In the genomic region with DNA sequence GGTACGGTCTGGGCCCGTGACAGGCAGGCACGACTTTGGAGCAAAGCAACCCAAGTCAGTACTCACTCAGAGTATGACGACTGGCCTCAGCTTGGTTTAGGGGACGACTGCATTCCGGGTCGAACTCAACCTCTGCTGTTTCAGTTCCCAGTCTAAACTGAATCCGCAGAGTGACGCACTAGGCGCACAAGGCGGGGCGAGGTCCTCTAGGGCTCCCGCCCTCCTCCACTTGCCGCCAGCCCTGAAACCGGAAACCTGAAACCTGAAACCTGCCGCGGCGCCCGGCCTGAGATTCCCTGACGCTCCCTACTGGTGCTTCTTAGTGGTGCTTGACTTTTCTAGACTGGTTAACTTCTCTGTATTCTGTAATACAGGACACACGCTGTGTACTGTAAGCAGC, we compare ENCODE assay signal across 8 mouse cellular contexts. TPM values are rescaled to one million over a fixed set of nuclear protein-coding genes. Genes with fewer than 3 reads are reported as not detected.
DNase-seq lines count a peak whose midpoint lies in the region; ATAC-seq and TF ChIP-seq lines count a peak whose summit lies in the region.

No protein-coding gene starts in this region.

- peak overlapping the region; percentile 74 for H3K9ac ChIP-seq in embryonic facial prominence, embryonic 13.5 days
- H3K9ac ChIP-seq in limb, embryonic 12.5 days (replicated peaks), result peak overlapping the region; percentile 60
- peak overlapping the region; percentile 19 for H3K9ac ChIP-seq in midbrain, embryonic 15.5 days

- WGBS in embryonic facial prominence, embryonic 13.5 days, result under 1% methylated on average over 21 of the region's 21 CpGs
- under 1% methylated on average over 21 of the region's 21 CpGs for WGBS in kidney, adult 2 months
- WGBS in limb, embryonic 12.5 days, result under 1% methylated on average over 21 of the region's 21 CpGs
- WGBS in midbrain, embryonic 15.5 days, result under 1% methylated on average over 21 of the region's 21 CpGs
- WGBS in spleen, adult 2 months, result under 1% methylated on average over 21 of the region's 21 CpGs

- no peaks in the 10 kb centered on the region for H3K36me3 ChIP-seq in embryonic facial prominence, embryonic 13.5 days
- no peaks in the 10 kb centered on the region for H3K36me3 ChIP-seq in kidney, adult 2 months (ENCODE audit: control insufficient read depth, insufficient read depth, low read length)
- H3K36me3 ChIP-seq in limb, embryonic 12.5 days, result no peaks in the 10 kb centered on the region
- no peaks in the 10 kb centered on the region for H3K36me3 ChIP-seq in midbrain, embryonic 15.5 days (replicated peaks)
- no peaks in the 10 kb centered on the region for H3K36me3 ChIP-seq in spleen, adult 2 months (ENCODE audit: control insufficient read depth, insufficient read depth, low read length)

- no peaks in the 10 kb centered on the region for H3K4me1 ChIP-seq in embryonic facial prominence, embryonic 13.5 days
- H3K4me1 ChIP-seq in kidney, adult 2 months (ENCODE audit: control insufficient read depth, insufficient read depth, low read length), result no peaks in the 10 kb centered on the region
- 0 out of 2 replicates have a peak, but pooled peaks cover 4% of the 10 kb centered on the region for H3K4me1 ChIP-seq in limb, embryonic 12.5 days (replicated peaks)
- peaks cover 8% of the 10 kb centered on the region for H3K4me1 ChIP-seq in midbrain, embryonic 15.5 days
- no peaks in the 10 kb centered on the region for H3K4me1 ChIP-seq in spleen, adult 2 months (ENCODE audit: control insufficient read depth, insufficient read depth, insufficient read length)

- peak; percentile 92 for DNase-seq in 3134 (ENCODE audit: extremely low read depth, insufficient read length, low spot score)
- DNase-seq in adrenal gland, postnatal 36 days, result peak; percentile 95
- DNase-seq in heart, adult 18-20 months, result peak; percentile 92 to 94
- DNase-seq in kidney, adult 2 months, result peak; percentile 96
- peak; percentile 89 to 90 for DNase-seq in spleen, adult 2 months (ENCODE audit: low read depth in 1 of 2, low spot score in 2 of 2)

- H3K4me2 ChIP-seq in embryonic facial prominence, embryonic 13.5 days, result peak overlapping the region; percentile 71
- H3K4me2 ChIP-seq in limb, embryonic 12.5 days, result peak overlapping the region; percentile 67
- H3K4me2 ChIP-seq in midbrain, embryonic 15.5 days, result peak overlapping the region; percentile 61

- no peaks in the 10 kb centered on the region for H3K27me3 ChIP-seq in embryonic facial prominence, embryonic 13.5 days
- H3K27me3 ChIP-seq in kidney, adult 2 months (replicated peaks; ENCODE audit: control insufficient read depth, insufficient read depth, low read length), result no peaks in the 10 kb centered on the region
- no peaks in the 10 kb centered on the region for H3K27me3 ChIP-seq in limb, embryonic 12.5 days
- H3K27me3 ChIP-seq in midbrain, embryonic 15.5 days (replicated peaks), result no peaks in the 10 kb centered on the region
- H3K27me3 ChIP-seq in spleen, adult 2 months (ENCODE audit: control insufficient read depth, insufficient read depth, low read length), result no peaks in the 10 kb centered on the region

- TF ChIP-seq CTCF in kidney, adult 2 months (conservative IDR thresholded peaks at IDR 0.05; ENCODE audit: insufficient read depth, insufficient read length, low read depth, low read length), result peak; percentile 48
- no peak for TF ChIP-seq CTCF in spleen, adult 2 months (IDR thresholded peaks at IDR 0.05; ENCODE audit: extremely low read depth, insufficient read depth, insufficient read length, insufficient replicate concordance)

- no peaks in the 10 kb centered on the region for H3K9me3 ChIP-seq in embryonic facial prominence, embryonic 13.5 days
- H3K9me3 ChIP-seq in limb, embryonic 12.5 days, result no peaks in the 10 kb centered on the region
- H3K9me3 ChIP-seq in midbrain, embryonic 15.5 days, result no peaks in the 10 kb centered on the region

- TF ChIP-seq POLR2A in kidney, adult 2 months (IDR thresholded peaks at IDR 0.05; ENCODE audit: low read depth, low read length), result peak; percentile 24
- peak; percentile 47 for TF ChIP-seq POLR2A in spleen, adult 2 months (IDR thresholded peaks at IDR 0.05; ENCODE audit: low read depth, low read length)

- H3K27ac ChIP-seq in embryonic facial prominence, embryonic 13.5 days, result peak overlapping the region; percentile 85
- H3K27ac ChIP-seq in kidney, adult 2 months (ENCODE audit: insufficient read depth, low read depth, low read length), result peak overlapping the region; percentile 52; the same call in 1 of the 2 replicates
- H3K27ac ChIP-seq in limb, embryonic 12.5 days, result peak overlapping the region; percentile 80
- no peak overlapping the region for H3K27ac ChIP-seq in midbrain, embryonic 15.5 days
- peak overlapping the region; percentile 81 for H3K27ac ChIP-seq in spleen, adult 2 months (ENCODE audit: insufficient read depth, low read length)

- ATAC-seq in embryonic facial prominence, embryonic 13.5 days (ENCODE audit: insufficient number of reproducible peaks, insufficient read depth, low FRiP score, low TSS enrichment, low read depth), result peak; percentile 99
- peak; percentile 99 for ATAC-seq in limb, embryonic 12.5 days (ENCODE audit: insufficient number of reproducible peaks, insufficient read depth, low FRiP score, low TSS enrichment, low read depth)
- peak; percentile 98 for ATAC-seq in midbrain, embryonic 15.5 days (replicated peaks)

- peak overlapping the region; percentile 54 for H3K4me3 ChIP-seq in embryonic facial prominence, embryonic 13.5 days
- H3K4me3 ChIP-seq in kidney, adult 2 months (ENCODE audit: insufficient read depth, low read depth, low read length), result peak overlapping the region; percentile 71
- H3K4me3 ChIP-seq in limb, embryonic 12.5 days (replicated peaks), result peak overlapping the region; percentile 50
- H3K4me3 ChIP-seq in midbrain, embryonic 15.5 days, result peak overlapping the region; percentile 40
- peak overlapping the region; percentile 62 for H3K4me3 ChIP-seq in spleen, adult 2 months (ENCODE audit: extremely low read depth, insufficient read depth, insufficient read length)

RNA-seq across cellular contexts. Expression of a gene that starts 38.1 kb away (rescaled TPM):
- 10 to 100 TPM; 68.6 to 73.7 TPM for total RNA-seq in adrenal gland, postnatal 36 days (2021)
- 28.1 and 30.3 TPM in 2 replicates for polyA plus RNA-seq in embryonic facial prominence, embryonic 13.5 days (2015; fragmentation: Nextera tagmentation; extraction: Ambion mirVana)
- total RNA-seq in heart, adult 18-20 months (2021), result 100 to 1,000 TPM; 100 to 114 TPM
- 7.2 and 8.4 TPM in 2 replicates for polyA plus RNA-seq in kidney, adult 2 months (2012; rRNA removed)
- polyA plus RNA-seq in limb, embryonic 12.5 days (2016; fragmentation: Nextera tagmentation; extraction: Ambion mirVana), result 24.7 and 31.2 TPM in 2 replicates
- 7.1 and 7.4 TPM in 2 replicates for polyA plus RNA-seq in midbrain, embryonic 15.5 days (2015; fragmentation: Nextera tagmentation; extraction: Ambion mirVana)
- 3.7 and 6.1 TPM in 2 replicates for polyA plus RNA-seq in spleen, adult 2 months (2012; rRNA removed)

Comparison
In these comparisons a context has a peak if more than half of its experiments do, and no peak if none do; other contexts are left out.
1. H3K9ac ChIP-seq: peak in every context shown above with its lines; median percentile 74 in embryonic facial prominence, embryonic 13.5 days; 60 in limb, embryonic 12.5 days; 19 in midbrain, embryonic 15.5 days.